Mouse (Mus musculus) embryo, embryonic 11 days (tissue): Measurements from ENCODE around the gene Sdad1.

Source experiments
- DNase-seq: peaks from one replicate; pipeline ENCODE4 v3.0.0-alpha.2; 2015

Gene Sdad1

GRCm38 (mm10) chr5:92239333-92240232 is 70.7 kb downstream of the Sdad1 start:
- DNase-seq: peak; percentile 80

DNA sequence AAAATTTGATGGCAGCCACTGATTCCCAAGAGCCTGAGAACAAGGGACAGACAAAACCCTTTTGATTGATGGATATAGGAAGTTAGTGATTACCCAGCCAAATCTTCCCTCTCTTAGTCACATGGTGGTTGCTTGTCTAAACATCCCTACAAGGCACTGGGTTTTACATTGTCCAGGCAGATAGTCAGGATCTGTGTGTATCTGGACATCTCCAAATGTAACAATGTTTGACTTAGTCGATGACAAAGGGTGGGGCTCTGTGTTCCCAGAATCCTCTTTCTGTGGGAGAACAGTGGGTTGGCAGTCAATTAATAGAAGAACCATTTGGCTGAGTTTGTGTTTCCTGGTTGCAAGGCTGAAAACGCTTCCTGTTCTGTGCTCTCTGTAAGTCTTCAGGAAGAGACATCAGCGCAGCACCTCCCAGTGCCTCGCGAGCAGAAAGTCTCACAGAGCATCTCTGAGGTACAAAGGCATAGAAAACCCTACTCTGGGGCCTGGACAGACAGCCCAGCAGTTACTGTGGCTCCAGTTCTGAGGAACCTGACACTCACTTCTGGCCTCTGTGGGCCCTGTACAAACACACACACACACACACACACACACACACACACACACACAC is 75.2 kb downstream of the Sdad1 start:
- DNase-seq: no peak
